Mouse (Mus musculus): ENCODE results near the gene Srrm2. TPM values are rescaled to one million over a fixed set of nuclear protein-coding genes. Genes with fewer than 3 reads are reported as not detected.

Srrm2 gene
- polyA plus RNA-seq, 1 experiment from 2014 or later, result 132 TPM

- 67% methylated on average over 6 of the region's 6 CpGs for WGBS (ENCODE audit: insufficient replicate concordance)
- Histone ChIP-seq H3K4me3 (ENCODE audit: low read depth, low read length) (no peak overlapping the region), H3K36me3 (replicated peaks; ENCODE audit: insufficient read depth, low read length) (no peaks in the 10 kb centered on the region), H3K27ac (ENCODE audit: low read depth) (no peak overlapping the region), H3K9me3 (ENCODE audit: low read length) (no peaks in the 10 kb centered on the region), H3K9ac (replicated peaks) (no peak overlapping the region), H3K27me3 (ENCODE audit: insufficient read depth, low read length) (no peaks in the 10 kb centered on the region), H3K4me2 (ENCODE audit: low read depth, low read length) (no peak overlapping the region), H3K4me1 (ENCODE audit: insufficient read depth) (peaks cover 8% of the 10 kb centered on the region)
- ATAC-seq, result no peak
- no peak for TF ChIP-seq EP300 (IDR thresholded peaks at IDR 0.05; ENCODE audit: low read depth)
- no peak for TF ChIP-seq CTCF (IDR thresholded peaks at IDR 0.05; ENCODE audit: low read depth)
- DNase-seq, result no peak
These were observed 16.7 kb upstream of the Srrm2 start for GRCm38 (mm10) chr17:23773676-23774075.

GRCm38 (mm10) chr17:23774090-23774489 lies 16.2 kb upstream of the Srrm2 start:
- ATAC-seq (peak; percentile 56), DNase-seq (peak; percentile 86)
- Histone ChIP-seq H3K4me3 (ENCODE audit: low read depth, low read length) (no peak overlapping the region), H3K27ac (ENCODE audit: low read depth) (no peak overlapping the region), H3K36me3 (replicated peaks; ENCODE audit: insufficient read depth, low read length) (no peaks in the 10 kb centered on the region), H3K9me3 (ENCODE audit: low read length) (no peaks in the 10 kb centered on the region), H3K4me1 (ENCODE audit: insufficient read depth) (peaks cover 8% of the 10 kb centered on the region), H3K27me3 (ENCODE audit: insufficient read depth, low read length) (no peaks in the 10 kb centered on the region), H3K4me2 (ENCODE audit: low read depth, low read length) (no peak overlapping the region), H3K9ac (replicated peaks) (no peak overlapping the region)
- TF ChIP-seq EP300 (IDR thresholded peaks at IDR 0.05; ENCODE audit: low read depth), result no peak
- peak; percentile 89 for TF ChIP-seq CTCF (IDR thresholded peaks at IDR 0.05; ENCODE audit: low read depth)
- WGBS (ENCODE audit: insufficient replicate concordance), result 4% methylated on average over 12 of the region's 12 CpGs

GRCm38 (mm10) chr17:23776216-23776615 lies 14.1 kb upstream of the Srrm2 start:
- DNase-seq (no peak), ATAC-seq (no peak)
- H3K4me1 ChIP-seq (ENCODE audit: insufficient read depth), result 0 out of 2 replicates have a peak, but pooled peaks cover 2% of the 10 kb centered on the region
- no peak overlapping the region for H3K27ac ChIP-seq (ENCODE audit: low read depth)
- H3K4me2 ChIP-seq (ENCODE audit: low read depth, low read length), result no peak overlapping the region
- H3K27me3 ChIP-seq (ENCODE audit: insufficient read depth, low read length), result no peaks in the 10 kb centered on the region
- TF ChIP-seq EP300 (IDR thresholded peaks at IDR 0.05; ENCODE audit: low read depth), result no peak
- TF ChIP-seq CTCF (IDR thresholded peaks at IDR 0.05; ENCODE audit: low read depth), result no peak
- H3K36me3 ChIP-seq (replicated peaks; ENCODE audit: insufficient read depth, low read length), result no peaks in the 10 kb centered on the region
- H3K9me3 ChIP-seq (ENCODE audit: low read length), result no peaks in the 10 kb centered on the region
- 82% methylated on average over 10 of the region's 10 CpGs for WGBS (ENCODE audit: insufficient replicate concordance)
- H3K4me3 ChIP-seq (ENCODE audit: low read depth, low read length), result no peak overlapping the region
- H3K9ac ChIP-seq (replicated peaks), result no peak overlapping the region

- WGBS (ENCODE audit: insufficient replicate concordance), result 56% methylated on average over 2 of the region's 2 CpGs
- TF ChIP-seq CTCF (IDR thresholded peaks at IDR 0.05; ENCODE audit: low read depth), result no peak
- TF ChIP-seq EP300 (IDR thresholded peaks at IDR 0.05; ENCODE audit: low read depth), result no peak
- H3K4me2 ChIP-seq (ENCODE audit: low read depth, low read length), result no peak overlapping the region
- H3K36me3 ChIP-seq (replicated peaks; ENCODE audit: insufficient read depth, low read length), result no peaks in the 10 kb centered on the region
- ATAC-seq (no peak), DNase-seq (no peak)
- H3K4me3 ChIP-seq (ENCODE audit: low read depth, low read length), result no peak overlapping the region
- no peak overlapping the region for H3K27ac ChIP-seq (ENCODE audit: low read depth)
- no peak overlapping the region for H3K9ac ChIP-seq (replicated peaks)
- 0 out of 2 replicates have a peak, but pooled peaks cover 2% of the 10 kb centered on the region for H3K4me1 ChIP-seq (ENCODE audit: insufficient read depth)
- H3K9me3 ChIP-seq (ENCODE audit: low read length), result no peaks in the 10 kb centered on the region
- no peaks in the 10 kb centered on the region for H3K27me3 ChIP-seq (ENCODE audit: insufficient read depth, low read length)
These were observed 13.2 kb upstream of the Srrm2 start for GRCm38 (mm10) chr17:23777141-23777540.

- WGBS (ENCODE audit: insufficient replicate concordance), result 31% methylated on average over 2 of the region's 2 CpGs
- Histone ChIP-seq H3K9ac (replicated peaks) (no peak overlapping the region), H3K27me3 (ENCODE audit: insufficient read depth, low read length) (no peaks in the 10 kb centered on the region), H3K4me2 (ENCODE audit: low read depth, low read length) (no peak overlapping the region), H3K9me3 (ENCODE audit: low read length) (no peaks in the 10 kb centered on the region), H3K36me3 (replicated peaks; ENCODE audit: insufficient read depth, low read length) (no peaks in the 10 kb centered on the region), H3K4me1 (ENCODE audit: insufficient read depth) (0 out of 2 replicates have a peak, but pooled peaks cover 2% of the 10 kb centered on the region), H3K4me3 (ENCODE audit: low read depth, low read length) (no peak overlapping the region), H3K27ac (ENCODE audit: low read depth) (no peak overlapping the region)
- no peak for ATAC-seq
- TF ChIP-seq EP300 (IDR thresholded peaks at IDR 0.05; ENCODE audit: low read depth) (no peak), CTCF (IDR thresholded peaks at IDR 0.05; ENCODE audit: low read depth) (no peak)
- DNase-seq, result no peak
These were observed 11.9 kb upstream of the Srrm2 start for GRCm38 (mm10) chr17:23778447-23778846.

GRCm38 (mm10) chr17:23783352-23783751 lies 7.0 kb upstream of the Srrm2 start:
- Histone ChIP-seq H3K4me1 (ENCODE audit: insufficient read depth) (peaks cover 13% of the 10 kb centered on the region), H3K4me3 (ENCODE audit: low read depth, low read length) (no peak overlapping the region), H3K9ac (replicated peaks) (no peak overlapping the region), H3K4me2 (ENCODE audit: low read depth, low read length) (no peak overlapping the region), H3K9me3 (ENCODE audit: low read length) (no peaks in the 10 kb centered on the region), H3K27me3 (ENCODE audit: insufficient read depth, low read length) (0 out of 2 replicates have a peak, but pooled peaks cover 3% of the 10 kb centered on the region), H3K36me3 (replicated peaks; ENCODE audit: insufficient read depth, low read length) (no peaks in the 10 kb centered on the region), H3K27ac (ENCODE audit: low read depth) (no peak overlapping the region)
- ATAC-seq (no peak), DNase-seq (no peak)
- no peak for TF ChIP-seq CTCF (IDR thresholded peaks at IDR 0.05; ENCODE audit: low read depth)
- no peak for TF ChIP-seq EP300 (IDR thresholded peaks at IDR 0.05; ENCODE audit: low read depth)

Data from liver, postnatal 0 days (tissue).